Mouse (Mus musculus) lung, embryonic 14.5 days (tissue): ENCODE measurements around the gene Cep164. TPM values are rescaled to one million over a fixed set of nuclear protein-coding genes. Genes with fewer than 3 reads are reported as not detected.

Source experiments
- ATAC-seq: fragments of 200-750 bp; cut with Nextera tagmentation; 2 replicates; pipeline ENCODE4 v1.8.0; 2017; ENCODE audit warnings: mild to moderate bottlenecking, moderate TSS enrichment, moderate library complexity; ENCODE audit not compliant: insufficient read depth
- DNase-seq: peaks from one replicate; pipeline ENCODE4 v3.0.0-alpha.2; 2015
- H3K27ac ChIP-seq: fragments of 300-500 bp; sonication (generic); 2 replicates; pipeline ENCODE4 v1.5.1; 2014; ENCODE audit warnings: low read depth, mild to moderate bottlenecking, moderate library complexity
- H3K27me3 ChIP-seq: fragments of 300-500 bp; sonication (generic); 2 replicates; pipeline ENCODE4 v1.6.1; 2014; ENCODE audit warnings: low read length, control low read depth; ENCODE audit not compliant: insufficient read depth
- H3K36me3 ChIP-seq: fragments of 300-500 bp; sonication (generic); 2 replicates; pipeline ENCODE4 v1.6.1; 2014; ENCODE audit warnings: control low read depth; ENCODE audit not compliant: insufficient read depth
- H3K4me1 ChIP-seq: fragments of 300-500 bp; sonication (generic); 2 replicates; pipeline ENCODE4 v1.6.1; 2014; ENCODE audit warnings: antibody characterized with exemption, control low read depth; ENCODE audit not compliant: insufficient read depth
- H3K4me2 ChIP-seq: fragments of 300-500 bp; sonication (generic); 2 replicates; pipeline ENCODE4 v1.6.1; 2014; ENCODE audit warnings: mild to moderate bottlenecking
- H3K4me3 ChIP-seq: fragments of 300-500 bp; sonication (generic); 2 replicates; pipeline ENCODE4 v1.5.1; 2014; ENCODE audit warnings: low read depth, low read length
- H3K9ac ChIP-seq: fragments of 300-500 bp; sonication (generic); 2 replicates; pipeline ENCODE4 v1.6.1; 2014
- H3K9me3 ChIP-seq: fragments of 300-500 bp; sonication (generic); 2 replicates; pipeline ENCODE4 v1.6.1; 2016; ENCODE audit warnings: low read depth, low read length, control low read depth
- CTCF ChIP-seq: IDR thresholded peaks from 2 replicates; pipeline ENCODE4 v1.5.1; 2016; ENCODE audit warnings: antibody characterized with exemption, low read depth
- WGBS: fragments of 180-500 bp; shearing (Covaris S2); extraction: QIAGEN DNeasy Blood & Tissue Kit; methylation state at CpG from one replicate; pipeline ENCODE4 v1.1.7; 2014; 5-methylcytosine and 5-hydroxymethylcytosine counted together
- polyA plus RNA-seq: library from polyadenylated mRNA; unstranded; fragments of >200 nt; fragmentation: Nextera tagmentation; extraction: Ambion mirVana; gene quantifications from 2 replicates; pipeline ENCODE4 v1.2.1, GENCODE M21; 2014

Cep164 gene
- polyA plus RNA-seq, 1 experiment from 2014 or later, result 26.9 TPM

DNA sequence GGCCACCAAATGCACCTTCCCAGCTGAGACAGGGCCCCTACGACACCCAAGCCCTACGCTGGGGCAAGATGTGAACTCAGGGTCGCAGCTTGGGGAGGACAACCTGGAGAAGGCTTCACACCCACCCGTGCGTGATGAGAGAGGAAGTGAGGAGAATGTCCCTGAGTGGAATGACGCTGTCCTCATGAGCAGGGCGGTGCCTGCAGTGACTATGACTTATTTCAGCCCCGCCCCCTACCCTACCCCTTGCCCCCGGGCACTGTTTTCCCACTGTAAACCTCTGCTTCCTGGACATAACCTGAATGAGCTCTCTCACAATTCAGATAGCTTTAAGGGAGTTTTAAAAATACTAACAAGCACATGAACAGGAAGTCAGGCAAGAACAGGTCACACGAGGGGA, 13.0 kb downstream of the Cep164 start:
- H3K27ac ChIP-seq, result no peak overlapping the region
- H3K9ac ChIP-seq, result no peak overlapping the region
- no peaks in the 10 kb centered on the region for H3K9me3 ChIP-seq
- ATAC-seq (peak; percentile 63), DNase-seq (peak; percentile 14)
- 63% methylated on average over 10 of the region's 10 CpGs for WGBS
- H3K27me3 ChIP-seq, result no peaks in the 10 kb centered on the region
- H3K4me3 ChIP-seq, result no peak overlapping the region
- H3K4me2 ChIP-seq, result no peak overlapping the region
- H3K36me3 ChIP-seq, result peaks cover 18% of the 10 kb centered on the region
- no peak for TF ChIP-seq CTCF
- H3K4me1 ChIP-seq, result 0 out of 2 replicates have a peak, but pooled peaks cover 4% of the 10 kb centered on the region

DNA sequence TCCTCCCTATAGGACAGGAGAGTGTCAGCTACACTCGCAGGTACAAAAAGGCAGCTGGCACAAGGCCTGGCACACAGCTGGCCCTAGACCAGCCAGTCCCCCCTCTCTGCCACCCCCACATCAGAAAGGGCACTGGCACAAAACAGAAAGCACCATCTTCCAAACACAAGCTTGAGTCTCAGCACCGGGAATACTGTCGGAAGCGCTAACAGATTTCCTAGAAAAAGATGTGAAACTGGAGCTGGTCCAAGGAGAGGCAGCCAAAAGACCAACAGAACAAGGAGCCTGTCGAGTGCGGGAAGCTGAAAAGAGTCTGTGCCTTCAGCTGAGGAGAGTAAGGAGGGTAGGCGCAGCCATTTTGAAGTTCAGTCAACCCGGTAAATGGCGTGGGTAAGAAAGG, 13.4 kb downstream of the Cep164 start:
- H3K9ac ChIP-seq, result no peak overlapping the region
- DNase-seq (peak; percentile 51), ATAC-seq (no peak)
- H3K27me3 ChIP-seq, result no peaks in the 10 kb centered on the region
- H3K4me2 ChIP-seq, result no peak overlapping the region
- peaks cover 18% of the 10 kb centered on the region for H3K36me3 ChIP-seq
- H3K4me3 ChIP-seq, result no peak overlapping the region
- no peak overlapping the region for H3K27ac ChIP-seq
- TF ChIP-seq CTCF, result no peak
- H3K4me1 ChIP-seq, result 0 out of 2 replicates have a peak, but pooled peaks cover 4% of the 10 kb centered on the region
- 72% methylated on average over 9 of the region's 9 CpGs for WGBS
- H3K9me3 ChIP-seq, result no peaks in the 10 kb centered on the region

DNA sequence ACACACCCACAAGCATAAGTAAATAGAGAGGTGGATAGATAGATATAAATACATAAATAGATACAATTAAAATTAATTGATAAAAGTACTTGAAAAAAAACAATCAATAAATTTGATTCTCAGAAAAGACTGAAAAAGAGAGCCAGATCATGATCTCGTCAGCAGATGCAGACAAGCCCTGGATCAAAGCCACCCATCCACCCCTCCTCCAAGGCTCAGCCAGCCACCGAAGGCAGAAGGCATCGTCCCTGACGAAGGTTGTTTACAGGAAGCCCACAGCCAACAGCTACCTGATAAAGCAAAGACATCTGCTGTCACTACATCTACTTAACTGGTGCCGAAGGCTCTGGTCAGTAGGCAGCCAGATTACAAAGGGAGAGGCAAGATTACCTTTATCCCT, 16.5 kb downstream of the Cep164 start:
- DNase-seq (no peak), ATAC-seq (no peak)
- H3K27ac ChIP-seq, result no peak overlapping the region
- H3K36me3 ChIP-seq, result peaks cover 20% of the 10 kb centered on the region
- H3K4me1 ChIP-seq, result 0 out of 2 replicates have a peak, but pooled peaks cover 4% of the 10 kb centered on the region
- no peak overlapping the region for H3K4me3 ChIP-seq
- H3K9me3 ChIP-seq, result no peaks in the 10 kb centered on the region
- 44% methylated on average over 5 of the region's 5 CpGs for WGBS
- no peak overlapping the region for H3K9ac ChIP-seq
- H3K4me2 ChIP-seq, result no peak overlapping the region
- no peak for TF ChIP-seq CTCF
- H3K27me3 ChIP-seq, result no peaks in the 10 kb centered on the region

DNA sequence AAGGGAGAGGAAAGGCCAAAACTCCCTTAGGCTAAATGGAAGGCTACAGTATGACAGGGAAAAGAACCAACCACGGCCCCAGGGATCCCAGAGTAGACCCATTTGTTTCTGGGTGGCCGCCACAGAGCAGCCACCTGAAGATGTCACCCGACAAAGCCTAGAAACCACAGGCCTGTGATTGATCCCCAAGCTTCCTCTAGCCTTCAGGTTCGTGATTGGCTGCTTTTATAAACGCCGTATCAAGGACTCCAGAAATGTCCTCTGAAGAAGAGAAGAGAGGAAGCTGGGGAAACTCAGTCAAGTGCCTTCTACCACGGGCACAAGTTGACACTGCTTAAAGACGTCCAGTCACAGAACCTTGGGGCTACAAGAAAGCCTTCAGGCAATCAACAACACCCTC, 20.7 kb downstream of the Cep164 start:
- WGBS, result 73% methylated on average over 8 of the region's 8 CpGs
- ATAC-seq, result no peak
- H3K9me3 ChIP-seq, result no peaks in the 10 kb centered on the region
- no peak overlapping the region for H3K9ac ChIP-seq
- no peak overlapping the region for H3K4me3 ChIP-seq
- no peaks in the 10 kb centered on the region for H3K4me1 ChIP-seq
- TF ChIP-seq CTCF, result no peak
- DNase-seq, result no peak
- peaks cover 21% of the 10 kb centered on the region for H3K36me3 ChIP-seq
- no peak overlapping the region for H3K4me2 ChIP-seq
- H3K27me3 ChIP-seq, result no peaks in the 10 kb centered on the region
- H3K27ac ChIP-seq, result no peak overlapping the region

DNA sequence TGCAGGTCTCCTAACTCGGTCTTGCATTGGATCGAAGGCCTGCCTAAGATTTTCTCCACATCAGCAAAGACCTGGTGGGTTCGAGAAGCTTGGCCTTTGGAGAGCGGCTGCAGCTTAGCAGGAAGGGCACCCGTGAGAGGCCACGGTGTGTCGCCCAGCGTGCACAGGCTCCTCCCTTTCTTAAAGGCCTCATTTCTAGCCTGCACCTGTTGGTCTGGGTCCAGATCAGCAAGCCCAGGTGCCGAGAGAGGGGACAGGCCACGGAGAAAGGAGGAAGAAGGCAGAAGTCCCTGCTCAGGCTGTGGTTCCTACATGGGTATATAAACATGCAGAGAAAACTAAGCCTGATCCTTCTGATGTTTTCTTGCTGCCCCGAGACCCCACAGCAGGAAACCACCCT, 21.2 kb downstream of the Cep164 start:
- no peak overlapping the region for H3K4me3 ChIP-seq
- no peak overlapping the region for H3K9ac ChIP-seq
- H3K9me3 ChIP-seq, result no peaks in the 10 kb centered on the region
- H3K36me3 ChIP-seq, result peaks cover 21% of the 10 kb centered on the region
- no peak overlapping the region for H3K27ac ChIP-seq
- TF ChIP-seq CTCF, result no peak
- no peak for ATAC-seq
- H3K27me3 ChIP-seq, result no peaks in the 10 kb centered on the region
- 84% methylated on average over 11 of the region's 11 CpGs for WGBS
- no peaks in the 10 kb centered on the region for H3K4me1 ChIP-seq
- no peak for DNase-seq
- no peak overlapping the region for H3K4me2 ChIP-seq

DNA sequence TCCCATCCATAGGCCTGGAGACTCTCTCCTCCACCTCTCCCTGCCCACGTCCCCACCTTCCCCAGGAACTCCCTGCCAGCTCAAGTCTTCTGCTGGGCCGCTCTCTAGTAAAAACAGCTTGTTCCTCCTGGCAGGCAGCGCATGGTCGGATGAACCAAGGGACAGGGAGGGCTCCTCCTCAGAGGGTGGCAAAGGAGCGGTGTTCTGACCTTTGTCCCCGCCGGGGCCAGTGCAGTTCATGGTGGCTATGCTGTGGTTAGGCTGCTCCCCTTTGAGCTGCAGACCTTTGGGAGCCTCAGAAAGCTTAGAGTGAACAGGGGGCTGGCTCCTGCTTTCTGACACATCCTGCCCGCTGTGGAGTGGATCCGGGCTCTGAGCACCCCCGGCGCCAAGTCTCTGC, 21.6 kb downstream of the Cep164 start:
- Histone ChIP-seq H3K36me3 (peaks cover 21% of the 10 kb centered on the region), H3K27ac (no peak overlapping the region), H3K4me1 (no peaks in the 10 kb centered on the region), H3K4me3 (no peak overlapping the region), H3K9ac (no peak overlapping the region), H3K4me2 (no peak overlapping the region), H3K27me3 (no peaks in the 10 kb centered on the region), H3K9me3 (no peaks in the 10 kb centered on the region)
- no peak for DNase-seq
- no peak for ATAC-seq
- 91% methylated on average over 11 of the region's 11 CpGs for WGBS
- TF ChIP-seq CTCF, result no peak

DNA sequence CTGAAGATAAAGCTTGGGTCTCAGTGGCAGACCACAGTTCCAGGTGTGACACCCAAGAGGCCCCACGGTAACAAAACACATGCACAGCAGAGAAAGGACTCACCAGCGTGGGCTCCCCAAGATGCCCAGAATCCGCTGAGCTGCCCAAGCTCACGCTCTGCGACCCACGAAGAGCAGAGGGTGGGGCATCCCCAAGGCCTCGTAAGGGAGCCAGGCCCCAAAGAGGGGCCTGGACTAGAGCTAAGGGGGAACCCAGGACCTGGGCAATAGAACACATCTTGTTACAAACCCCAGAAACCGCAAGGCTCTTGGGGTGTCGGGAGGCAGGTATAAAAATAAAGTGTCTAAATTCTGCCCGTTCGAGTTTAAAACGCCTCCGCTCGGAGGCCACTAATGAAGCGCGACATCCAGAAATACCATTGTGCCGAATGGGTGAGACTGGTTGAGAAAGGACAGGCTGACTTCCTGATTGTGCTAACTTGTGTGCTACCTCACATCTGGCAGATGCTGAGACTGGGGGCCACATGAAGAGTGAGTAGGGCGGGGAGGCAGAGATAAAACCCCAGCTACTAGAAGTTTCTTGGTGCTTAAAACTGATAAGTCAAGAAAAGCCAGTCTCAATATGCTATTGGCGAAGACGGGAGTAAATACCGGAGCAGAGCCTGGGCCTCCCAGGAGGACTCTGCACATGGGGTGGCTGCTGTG, 25.3 kb downstream of the Cep164 start:
- Histone ChIP-seq H3K9ac (no peak overlapping the region), H3K27me3 (no peaks in the 10 kb centered on the region), H3K4me3 (no peak overlapping the region), H3K27ac (no peak overlapping the region), H3K36me3 (peaks cover 27% of the 10 kb centered on the region), H3K4me2 (no peak overlapping the region), H3K9me3 (no peaks in the 10 kb centered on the region), H3K4me1 (no peaks in the 10 kb centered on the region)
- WGBS, result 82% methylated on average over 21 of the region's 21 CpGs
- ATAC-seq, result no peak
- DNase-seq, result no peak
- TF ChIP-seq CTCF, result no peak
